Mouse (Mus musculus) hindbrain, postnatal 0 days (tissue): ENCODE data around the gene Pgm2. TPM values are rescaled to one million over a fixed set of nuclear protein-coding genes. Genes with fewer than 3 reads are reported as not detected.
A peak's percentile ranks its signal among the peaks of the same experiment; 100 is the strongest.

ENCODE experiments used
- ATAC-seq: fragments of 200-750 bp; cut with Nextera tagmentation; 2 replicates; pipeline ENCODE4 v1.8.0; 2017; ENCODE audit warnings: mild to moderate bottlenecking, moderate TSS enrichment, moderate library complexity
- DNase-seq: peaks from one replicate; pipeline ENCODE4 v3.0.0-alpha.2; 2015; ENCODE audit warnings: low spot score
- H3K27ac ChIP-seq: fragments of 300-500 bp; sonication (generic); 2 replicates; pipeline ENCODE4 v1.5.1; 2014; ENCODE audit warnings: mild to moderate bottlenecking
- H3K27me3 ChIP-seq: fragments of 300-500 bp; sonication (generic); 2 replicates; pipeline ENCODE4 v1.6.1; 2014; ENCODE audit warnings: low read length, mixed read lengths; ENCODE audit not compliant: insufficient read depth
- H3K36me3 ChIP-seq: fragments of 300-500 bp; sonication (generic); 2 replicates; pipeline ENCODE4 v1.6.1; 2014; ENCODE audit warnings: low read length, mixed read lengths; ENCODE audit not compliant: insufficient read depth
- H3K4me1 ChIP-seq: fragments of 300-500 bp; sonication (generic); 2 replicates; pipeline ENCODE4 v1.6.1; 2014; ENCODE audit warnings: antibody characterized with exemption, low read length, mixed read lengths; ENCODE audit not compliant: insufficient read depth
- H3K4me2 ChIP-seq: fragments of 300-500 bp; sonication (generic); 2 replicates; pipeline ENCODE4 v1.6.1; 2014; ENCODE audit warnings: low read depth, mild to moderate bottlenecking, low read length, moderate library complexity, mixed read lengths
- H3K4me3 ChIP-seq: fragments of 300-500 bp; sonication (generic); 2 replicates; pipeline ENCODE4 v1.5.1; 2014; ENCODE audit warnings: low read length
- H3K9ac ChIP-seq: fragments of 300-500 bp; sonication (generic); replicated peaks from 2 replicates; pipeline ENCODE4 v1.6.1; 2014; ENCODE audit warnings: mild to moderate bottlenecking, low read length, moderate library complexity, mixed read lengths
- H3K9me3 ChIP-seq: fragments of 300-500 bp; sonication (generic); 2 replicates; pipeline ENCODE4 v1.6.1; 2016; ENCODE audit warnings: low read length, mixed read lengths
- CTCF ChIP-seq: IDR thresholded peaks from 2 replicates; pipeline ENCODE4 v1.5.1; 2016; ENCODE audit warnings: antibody characterized with exemption, control low read depth, low read depth
- WGBS: fragments of 180-500 bp; shearing (Covaris S2); extraction: QIAGEN DNeasy Blood & Tissue Kit; methylation state at CpG from one replicate; pipeline ENCODE4 v1.1.7; 2014; 5-methylcytosine and 5-hydroxymethylcytosine counted together
- polyA plus RNA-seq: library from polyadenylated mRNA; unstranded; fragments of >200 nt; fragmentation: Nextera tagmentation; extraction: Ambion mirVana; gene quantifications from 2 replicates; pipeline ENCODE4 v1.2.1, GENCODE M21; 2015
- total RNA-seq: library from RNA; depleted of rRNA; stranded (reverse); fragments of >200 nt; gene quantifications from 2 replicates; pipeline ENCODE4 v1.2.3, GENCODE M21; 2014

The Pgm2 gene
- total and polyA plus RNA-seq, 2 experiments from 2014 or later = 11.4 to 14.8 TPM

- H3K4me3 ChIP-seq = no peak overlapping the region
- no peak overlapping the region for H3K27ac ChIP-seq
- no peaks in the 10 kb centered on the region for H3K27me3 ChIP-seq
- TF ChIP-seq CTCF = peak; percentile 25; the same call in 1 of the 2 replicates
- peak; percentile 48 for DNase-seq
- no peak overlapping the region for H3K4me2 ChIP-seq
- ATAC-seq = no peak
- H3K36me3 ChIP-seq = no peaks in the 10 kb centered on the region
- no peaks in the 10 kb centered on the region for H3K9me3 ChIP-seq
- 57% methylated on average over 3 of the region's 3 CpGs for WGBS
- no peak overlapping the region for H3K9ac ChIP-seq
- no peaks in the 10 kb centered on the region for H3K4me1 ChIP-seq
Observed at GRCm38 (mm10) chr5:64075506-64075905, 17.2 kb upstream of the Pgm2 start.

DNA sequence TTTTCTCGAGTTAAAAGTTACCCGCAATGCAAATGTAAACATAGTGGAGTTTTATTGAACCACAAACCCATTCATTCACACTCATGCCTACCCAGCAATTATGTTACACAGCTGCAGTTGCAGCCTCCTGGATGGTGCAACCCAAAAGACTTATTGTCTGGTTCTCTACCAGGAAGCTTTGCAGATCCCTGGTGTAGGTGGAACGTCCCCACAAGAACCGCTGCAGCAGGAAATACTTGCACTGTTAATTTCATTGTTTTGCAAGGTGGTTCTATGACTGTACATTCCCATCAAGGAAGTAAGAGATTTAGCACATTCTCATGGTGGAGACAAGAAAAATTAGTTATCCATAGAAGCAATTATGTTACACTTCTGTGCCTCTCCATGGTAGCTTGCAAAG, 15.4 kb upstream of the Pgm2 start:
- ATAC-seq = no peak
- WGBS = 84% methylated on average over 4 of the region's 4 CpGs
- TF ChIP-seq CTCF = no peak

GRCm38 (mm10) chr5:64078740-64079461, 13.8 kb upstream of the Pgm2 start:
- H3K4me2 ChIP-seq = no peak overlapping the region
- H3K4me3 ChIP-seq = no peak overlapping the region
- H3K27ac ChIP-seq = no peak overlapping the region
- TF ChIP-seq CTCF = no peak
- DNase-seq = peak; percentile 31
- ATAC-seq = no peak
- H3K27me3 ChIP-seq = no peaks in the 10 kb centered on the region
- H3K4me1 ChIP-seq = no peaks in the 10 kb centered on the region
- 44% methylated on average over 7 of the region's 7 CpGs for WGBS
- no peak overlapping the region for H3K9ac ChIP-seq
- no peaks in the 10 kb centered on the region for H3K9me3 ChIP-seq
- no peaks in the 10 kb centered on the region for H3K36me3 ChIP-seq

More for the DNA sequence above, 15.4 kb upstream of the Pgm2 start:
- no peaks in the 10 kb centered on the region for H3K27me3 ChIP-seq
- no peak for DNase-seq
- H3K36me3 ChIP-seq = no peaks in the 10 kb centered on the region
- H3K27ac ChIP-seq = no peak overlapping the region
- H3K4me2 ChIP-seq = no peak overlapping the region
- H3K4me1 ChIP-seq = no peaks in the 10 kb centered on the region
- H3K9ac ChIP-seq = no peak overlapping the region
- no peaks in the 10 kb centered on the region for H3K9me3 ChIP-seq
- H3K4me3 ChIP-seq = no peak overlapping the region

GRCm38 (mm10) chr5:64079462-64079817, 13.3 kb upstream of the Pgm2 start:
- 59% methylated on average over 4 of the region's 4 CpGs for WGBS
- Histone ChIP-seq H3K27ac (no peak overlapping the region), H3K9me3 (no peaks in the 10 kb centered on the region)

GRCm38 (mm10) chr5:64083447-64084359, 9.0 kb upstream of the Pgm2 start:
- Histone ChIP-seq H3K36me3 (no peaks in the 10 kb centered on the region), H3K4me2 (no peak overlapping the region), H3K27me3 (no peaks in the 10 kb centered on the region), H3K27ac (no peak overlapping the region), H3K9me3 (no peaks in the 10 kb centered on the region), H3K4me3 (no peak overlapping the region), H3K4me1 (no peaks in the 10 kb centered on the region), H3K9ac (no peak overlapping the region)
- DNase-seq (peak; percentile 7), ATAC-seq (no peak; the same call in 1 of the 2 replicates)
- 79% methylated on average over 15 of the region's 15 CpGs for WGBS
- no peak for TF ChIP-seq CTCF

More at GRCm38 (mm10) chr5:64079462-64079817, 13.3 kb upstream of the Pgm2 start:
- Histone ChIP-seq H3K4me1 (no peaks in the 10 kb centered on the region), H3K9ac (no peak overlapping the region), H3K4me2 (no peak overlapping the region), H3K27me3 (no peaks in the 10 kb centered on the region), H3K36me3 (no peaks in the 10 kb centered on the region), H3K4me3 (no peak overlapping the region)
- no peak for TF ChIP-seq CTCF
- ATAC-seq = no peak
- DNase-seq = no peak

GRCm38 (mm10) chr5:64085405-64085804, 7.3 kb upstream of the Pgm2 start:
- no peak for TF ChIP-seq CTCF
- Histone ChIP-seq H3K4me2 (no peak overlapping the region), H3K27me3 (no peaks in the 10 kb centered on the region), H3K9ac (no peak overlapping the region), H3K9me3 (no peaks in the 10 kb centered on the region), H3K27ac (no peak overlapping the region), H3K4me1 (no peaks in the 10 kb centered on the region), H3K4me3 (no peak overlapping the region), H3K36me3 (no peaks in the 10 kb centered on the region)
- 97% methylated on average over 9 of the region's 9 CpGs for WGBS
- ATAC-seq (no peak), DNase-seq (no peak)
